Mouse (Mus musculus) stomach, embryonic 14.5 days (tissue): ENCODE data around the gene Mrps21. TPM values are rescaled to one million over a fixed set of nuclear protein-coding genes. Genes with fewer than 3 reads are reported as not detected.
"Not testable (repeated sequence)": the region's sequence is repeated elsewhere in the genome, so short reads cannot be mapped to it uniquely, and the experiment has no call there.

ENCODE experiments used
- ATAC-seq: fragments of 200-750 bp; cut with Nextera tagmentation; 2 replicates; pipeline ENCODE4 v1.8.0; 2017; ENCODE audit warnings: low read depth, moderate TSS enrichment; ENCODE audit not compliant: insufficient number of reproducible peaks, insufficient read depth, low FRiP score
- H3K27ac ChIP-seq: fragments of 300-500 bp; sonication (generic); 2 replicates; pipeline ENCODE4 v1.5.1; 2014; ENCODE audit warnings: mild to moderate bottlenecking, low read length, moderate library complexity, mixed read lengths
- H3K27me3 ChIP-seq: fragments of 300-500 bp; sonication (generic); 2 replicates; pipeline ENCODE4 v1.6.1; 2014; ENCODE audit warnings: low read length, control low read depth, mixed read lengths; ENCODE audit not compliant: control insufficient read depth, insufficient read depth
- H3K36me3 ChIP-seq: fragments of 300-500 bp; sonication (generic); 2 replicates; pipeline ENCODE4 v1.6.1; 2014; ENCODE audit warnings: mild to moderate bottlenecking, control low read depth, low read length, moderate library complexity, mixed read lengths; ENCODE audit not compliant: control insufficient read depth, insufficient read depth
- H3K4me1 ChIP-seq: fragments of 300-500 bp; sonication (generic); 2 replicates; pipeline ENCODE4 v1.6.1; 2014; ENCODE audit warnings: low read length, control low read depth, mixed read lengths; ENCODE audit not compliant: control insufficient read depth, insufficient read depth
- H3K4me2 ChIP-seq: fragments of 300-500 bp; sonication (generic); replicated peaks from 2 replicates; pipeline ENCODE4 v1.6.1; 2014; ENCODE audit warnings: low read depth, low read length, control low read depth
- H3K4me3 ChIP-seq: fragments of 300-500 bp; sonication (generic); 2 replicates; pipeline ENCODE4 v1.5.1; 2014; ENCODE audit warnings: low read depth, low read length, control low read depth
- H3K9ac ChIP-seq: fragments of 300-500 bp; sonication (generic); replicated peaks from 2 replicates; pipeline ENCODE4 v1.6.1; 2014; ENCODE audit warnings: low read depth, mild to moderate bottlenecking, control low read depth, low read length, moderate library complexity, mixed read lengths
- H3K9me3 ChIP-seq: fragments of 300-500 bp; sonication (generic); 2 replicates; pipeline ENCODE4 v1.6.1; 2016; ENCODE audit warnings: low read depth, low read length, control low read depth; ENCODE audit not compliant: control insufficient read depth
- WGBS: fragments of 180-500 bp; shearing (Covaris S2); extraction: QIAGEN DNeasy Blood & Tissue Kit; methylation state at CpG from one replicate; pipeline ENCODE4 v1.1.7; 2014; 5-methylcytosine and 5-hydroxymethylcytosine counted together
- polyA plus RNA-seq: library from polyadenylated mRNA; unstranded; fragments of >200 nt; fragmentation: Nextera tagmentation; extraction: Ambion mirVana; gene quantifications from 2 replicates; pipeline ENCODE4 v1.2.1, GENCODE M21; 2014

The Mrps21 gene
- polyA plus RNA-seq, 1 experiment from 2014 or later = 352 TPM

DNA sequence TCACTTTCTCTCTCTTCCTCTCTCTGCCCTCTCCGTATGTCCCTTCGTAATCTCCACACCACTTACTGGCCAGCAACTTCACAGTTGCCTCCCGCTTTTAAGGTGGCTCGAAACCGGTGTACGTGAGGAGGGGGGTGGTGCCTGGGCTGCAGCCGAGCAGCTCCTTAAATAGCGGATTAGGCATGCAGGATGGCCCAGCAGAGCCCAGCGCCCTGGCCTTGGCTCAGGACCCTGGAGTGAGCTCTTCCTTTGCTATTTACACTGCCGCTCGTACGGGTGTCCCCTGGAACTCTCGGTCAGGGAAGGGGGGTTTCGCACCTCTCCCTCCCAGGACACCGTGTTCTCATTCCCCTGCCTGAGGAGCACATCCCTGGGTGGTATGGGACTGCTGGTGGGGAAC, 33.2 kb upstream of the Mrps21 start, which contains the start of gene Car14:
Gene Car14, minus strand, starts transcription at position 124 of the 400 bp plus-strand sequence.
- Histone ChIP-seq H3K4me2 (peak within 1 kb of the TSS; percentile 73), H3K4me1 (peaks cover 29% of the 10 kb centered on the region), H3K9ac (peak within 1 kb of the TSS; percentile 3; the same call in 1 of the 2 replicates), H3K27me3 (no peaks in the 10 kb centered on the region), H3K36me3 (no peaks in the 10 kb centered on the region), H3K9me3 (no peaks in the 10 kb centered on the region), H3K4me3 (peak within 1 kb of the TSS; percentile 29), H3K27ac (peak within 1 kb of the TSS; percentile 28; the same call in 1 of the 2 replicates)
- 1% methylated on average over 15 of the region's 15 CpGs for WGBS
- ATAC-seq = no peak; the same call in 1 of the 2 replicates

DNA sequence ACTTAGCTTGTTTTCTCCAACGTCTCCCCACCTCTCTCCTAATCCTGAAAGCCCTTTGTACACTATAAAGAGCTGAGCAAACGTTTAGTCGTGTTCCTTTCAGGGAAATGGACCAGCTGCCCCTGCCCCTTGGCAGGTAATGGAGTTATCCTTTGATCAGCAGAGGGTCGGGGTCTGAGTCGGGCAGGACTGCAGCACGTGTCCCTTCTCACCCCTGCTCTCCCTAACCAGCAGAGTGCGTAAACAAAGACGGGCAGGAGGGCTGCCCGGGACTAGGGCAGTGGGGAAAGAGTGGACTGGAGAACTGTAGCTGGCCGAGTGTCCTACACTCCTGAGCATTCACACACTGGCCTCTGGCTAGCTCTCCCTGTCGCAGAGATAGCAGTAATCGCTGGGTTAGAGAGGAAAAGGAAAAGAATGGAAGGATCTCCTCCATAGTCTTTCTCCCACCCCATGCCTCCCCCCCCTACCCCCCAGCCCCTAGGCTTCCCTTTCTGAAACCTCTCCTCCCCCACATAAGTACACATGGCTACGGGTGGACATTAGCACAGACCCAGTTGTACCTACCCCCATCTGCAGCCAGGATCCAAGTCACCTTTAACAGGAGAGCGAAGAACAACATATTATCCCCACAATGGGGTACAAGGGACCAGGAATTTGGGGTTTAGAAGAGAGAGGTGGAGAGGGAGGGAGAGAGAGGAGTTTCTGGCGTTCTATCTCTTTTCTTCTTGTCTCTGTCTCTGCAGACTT, 32.6 kb upstream of the Mrps21 start:
- 3% methylated on average over 15 of the region's 15 CpGs for WGBS
- peak; percentile 44; the same call in 1 of the 2 replicates for ATAC-seq
- peak overlapping the region; percentile 73 for H3K4me2 ChIP-seq
- H3K9me3 ChIP-seq = no peaks in the 10 kb centered on the region
- H3K27ac ChIP-seq = no peak overlapping the region
- H3K36me3 ChIP-seq = no peaks in the 10 kb centered on the region
- peak overlapping the region; percentile 29 for H3K4me3 ChIP-seq
- no peak overlapping the region; the same call in 1 of the 2 replicates for H3K9ac ChIP-seq
- no peaks in the 10 kb centered on the region for H3K27me3 ChIP-seq
- peaks cover 29% of the 10 kb centered on the region for H3K4me1 ChIP-seq

DNA sequence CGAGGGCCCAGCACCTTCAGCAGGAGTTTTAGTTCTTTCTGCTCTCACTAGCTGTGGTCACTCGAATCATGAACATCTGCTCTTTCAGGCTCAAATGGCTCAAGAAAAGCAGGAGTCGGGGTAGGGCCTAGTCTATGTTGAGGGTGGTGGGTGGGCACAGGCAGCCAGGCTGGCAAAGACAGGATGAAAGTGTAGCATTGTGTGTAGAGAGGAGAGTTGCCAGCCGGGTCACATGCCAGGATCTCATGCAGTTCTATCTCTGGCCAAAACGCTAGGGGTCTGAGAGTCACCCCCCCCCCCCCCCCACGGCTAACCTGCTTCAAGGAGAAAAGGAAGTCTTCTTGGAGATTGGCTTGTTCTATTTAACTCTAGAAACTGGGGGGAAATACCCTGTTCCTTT, 31.3 kb upstream of the Mrps21 start:
- Histone ChIP-seq H3K9me3 (no peaks in the 10 kb centered on the region), H3K4me1 (peaks cover 29% of the 10 kb centered on the region), H3K4me3 (no peak overlapping the region), H3K27ac (no peak overlapping the region), H3K27me3 (no peaks in the 10 kb centered on the region), H3K4me2 (no peak overlapping the region), H3K9ac (no peak overlapping the region), H3K36me3 (no peaks in the 10 kb centered on the region; the same call in 1 of the 2 replicates)
- 28% methylated on average over 6 of the region's 6 CpGs for WGBS
- no peak for ATAC-seq

DNA sequence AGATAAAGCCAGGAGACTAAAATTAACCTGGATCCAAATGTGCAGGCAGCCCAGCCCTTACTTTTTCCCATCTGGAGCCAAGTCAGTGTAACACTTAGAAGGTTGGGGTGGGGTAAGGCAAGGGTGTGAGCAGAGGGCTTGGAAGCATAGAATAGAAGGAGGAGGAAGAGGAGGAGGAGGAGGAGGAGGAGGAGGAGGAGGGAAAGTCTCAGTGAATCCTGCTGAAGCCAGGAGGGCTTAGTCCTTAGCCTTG, 31.0 kb upstream of the Mrps21 start:
- ATAC-seq = no peak
- Histone ChIP-seq H3K27ac (no peak overlapping the region), H3K9me3 (no peaks in the 10 kb centered on the region), H3K36me3 (no peaks in the 10 kb centered on the region; the same call in 1 of the 2 replicates), H3K4me1 (peaks cover 29% of the 10 kb centered on the region), H3K4me2 (no peak overlapping the region), H3K9ac (no peak overlapping the region), H3K4me3 (no peak overlapping the region), H3K27me3 (no peaks in the 10 kb centered on the region)

DNA sequence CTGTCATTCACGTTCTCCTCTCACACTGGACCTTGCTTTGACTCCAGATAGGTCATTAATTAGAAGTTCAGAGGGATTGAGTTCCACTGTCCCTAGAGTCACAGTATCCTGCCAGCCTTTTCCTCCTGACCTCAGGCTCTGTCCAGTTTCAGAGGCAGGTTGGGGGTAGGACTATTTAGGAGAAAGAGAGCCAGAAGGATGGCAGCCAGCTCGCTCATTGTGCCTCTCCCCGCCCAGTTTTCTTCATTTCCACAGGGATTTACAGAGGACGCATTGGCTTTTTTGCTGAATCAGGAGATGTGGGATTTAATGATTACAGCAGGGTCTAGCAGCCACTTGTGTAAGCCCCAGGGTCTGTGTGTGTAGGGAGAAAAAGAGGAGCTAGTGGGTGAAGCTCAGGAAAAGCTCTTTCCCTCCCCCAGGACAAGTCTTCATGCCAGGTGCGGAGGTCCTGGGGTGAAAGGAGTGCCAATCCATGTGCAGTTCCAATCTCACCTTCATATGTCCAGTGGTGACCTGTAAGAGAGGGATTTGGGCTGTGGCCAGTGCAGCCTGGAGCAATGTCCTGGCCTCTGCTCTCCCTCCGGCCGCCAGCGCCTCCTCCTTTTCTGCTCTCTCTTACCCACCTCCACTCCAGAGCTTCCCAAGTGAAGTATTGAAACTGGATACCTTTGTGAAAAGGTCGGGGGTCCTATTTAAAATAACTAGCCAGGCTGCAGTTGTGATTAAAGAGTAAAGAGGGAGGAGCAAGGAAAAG, 30.5 kb upstream of the Mrps21 start:
- H3K9me3 ChIP-seq = no peaks in the 10 kb centered on the region
- peaks cover 25% of the 10 kb centered on the region for H3K4me1 ChIP-seq
- no peaks in the 10 kb centered on the region; the same call in 1 of the 2 replicates for H3K36me3 ChIP-seq
- no peak overlapping the region for H3K9ac ChIP-seq
- 48% methylated on average over 9 of the region's 9 CpGs for WGBS
- H3K27ac ChIP-seq = no peak overlapping the region
- no peak overlapping the region for H3K4me3 ChIP-seq
- no peak for ATAC-seq
- H3K27me3 ChIP-seq = no peaks in the 10 kb centered on the region
- no peak overlapping the region for H3K4me2 ChIP-seq

DNA sequence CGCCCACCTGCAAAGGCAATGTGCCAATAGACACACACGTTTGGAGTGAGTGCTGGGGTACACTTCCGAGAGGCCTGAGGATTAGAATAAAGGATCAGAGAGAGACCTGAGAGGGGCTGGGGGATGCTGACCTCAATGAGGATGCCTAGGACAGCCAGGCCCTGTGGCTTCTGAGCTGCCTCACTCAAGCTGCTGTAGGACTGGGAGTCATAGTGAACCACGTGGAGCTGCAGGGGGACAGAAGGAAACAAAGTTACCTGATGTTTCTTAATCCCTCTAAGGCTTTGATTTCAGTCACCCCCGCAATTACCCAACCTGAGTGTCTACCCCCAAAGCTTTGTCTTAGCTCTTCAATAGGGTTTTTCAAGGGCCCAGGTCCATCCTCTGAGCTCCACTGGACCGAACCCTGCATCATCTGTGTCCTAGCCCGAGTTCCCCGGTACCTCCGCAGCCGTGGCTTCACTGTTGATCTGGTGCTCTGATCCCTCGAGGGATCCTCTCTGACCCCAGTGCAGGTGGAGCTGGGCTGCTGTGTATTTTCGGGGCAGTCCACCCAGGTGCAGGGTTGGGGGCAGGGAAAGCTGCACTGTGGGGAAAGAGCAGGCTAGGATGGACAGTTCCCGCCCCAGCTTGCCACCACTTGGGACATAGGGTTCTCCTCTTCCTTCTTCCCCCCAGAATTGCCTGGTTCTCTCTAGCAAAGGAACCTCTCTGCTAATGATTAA, 28.6 kb upstream of the Mrps21 start:
- Histone ChIP-seq H3K27ac (no peak overlapping the region), H3K4me3 (no peak overlapping the region), H3K36me3 (no peaks in the 10 kb centered on the region; the same call in 1 of the 2 replicates), H3K9me3 (no peaks in the 10 kb centered on the region), H3K4me1 (peaks cover 11% of the 10 kb centered on the region), H3K9ac (no peak overlapping the region), H3K27me3 (no peaks in the 10 kb centered on the region), H3K4me2 (no peak overlapping the region)
- ATAC-seq = no peak
- WGBS = 72% methylated on average over 13 of the region's 13 CpGs

DNA sequence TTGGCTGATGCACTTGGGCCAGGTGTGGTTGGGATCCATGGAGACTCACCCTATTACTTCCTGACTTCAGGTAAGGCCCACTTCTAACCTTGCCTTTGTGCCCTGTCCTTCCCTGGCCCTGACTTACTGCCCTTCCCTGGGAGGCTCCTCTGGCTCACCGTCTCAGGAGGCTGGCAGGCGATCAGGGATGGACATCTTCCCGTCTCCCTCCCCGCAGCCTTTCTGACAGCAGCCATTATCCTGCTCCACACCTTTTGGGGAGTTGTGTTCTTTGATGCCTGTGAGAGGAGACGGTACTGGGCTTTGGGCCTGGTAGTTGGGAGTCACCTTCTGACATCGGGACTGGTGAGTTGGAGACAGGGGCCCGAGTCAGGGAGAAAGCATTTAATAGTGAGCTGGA, 24.2 kb upstream of the Mrps21 start:
- not testable (repeated sequence) for H3K4me3 ChIP-seq, H3K36me3 ChIP-seq, H3K4me2 ChIP-seq, H3K9me3 ChIP-seq, ATAC-seq, H3K9ac ChIP-seq, H3K27ac ChIP-seq, H3K27me3 ChIP-seq
- H3K4me1 ChIP-seq = peaks cover 22% of the 10 kb centered on the region; the same call in 1 of the 2 replicates
- 85% methylated on average over 7 of the region's 7 CpGs for WGBS
